Mouse (Mus musculus) liver, postnatal 0 days (tissue): ENCODE measurements around the gene Hba-a2.

Experiments used
- CTCF ChIP-seq: sonication (generic); IDR thresholded peaks from 2 replicates; pipeline ENCODE4 v1.5.1; 2016; ENCODE audit warnings: antibody characterized with exemption, low read depth
- EP300 ChIP-seq: IDR thresholded peaks from 2 replicates; pipeline ENCODE4 v1.6.1; 2016; ENCODE audit warnings: antibody characterized with exemption, low read depth, mild to moderate bottlenecking

DNA sequence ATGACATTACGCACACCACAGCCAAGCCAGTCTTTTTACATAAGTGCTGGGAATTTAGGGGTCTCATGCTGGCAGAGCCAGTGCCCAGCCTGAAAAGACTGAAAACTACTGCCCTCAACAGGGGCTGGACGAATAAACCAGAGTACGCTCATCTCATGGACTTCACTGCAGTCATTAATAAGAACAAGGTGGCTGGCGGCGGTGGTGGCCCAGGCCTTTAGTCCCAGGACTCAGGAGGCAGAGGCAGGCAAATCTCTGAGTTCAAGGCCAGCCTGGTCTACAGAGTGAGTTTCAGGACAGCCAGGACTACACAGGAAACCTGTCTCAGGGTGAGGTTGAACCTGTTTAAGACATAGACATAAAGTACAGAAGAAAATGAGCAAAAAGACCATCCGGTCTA is 30.1 kb upstream of the Hba-a2 start:
- TF ChIP-seq CTCF (no peak), EP300 (no peak)
